Mouse (Mus musculus) frontal cortex, adult 2 months (tissue): ENCODE data around the gene Ybx2. TPM values are rescaled to one million over a fixed set of nuclear protein-coding genes. Genes with fewer than 3 reads are reported as not detected.

Source experiments
- DNase-seq, 2 experiments: peaks; one replicate each; pipeline ENCODE4 v3.0.0; 2022; ENCODE audit warnings: low spot score in 1 of 2; ENCODE audit errors: extremely low spot score in 1 of 2
- polyA plus RNA-seq: library from polyadenylated mRNA; depleted of rRNA; stranded (reverse); fragments of >200 nt; gene quantifications from 2 replicates; pipeline ENCODE4 v1.2.3, GENCODE M21; 2012; rRNA removed

The Ybx2 gene
- polyA plus RNA-seq, 1 experiment = 20.6 TPM

DNA sequence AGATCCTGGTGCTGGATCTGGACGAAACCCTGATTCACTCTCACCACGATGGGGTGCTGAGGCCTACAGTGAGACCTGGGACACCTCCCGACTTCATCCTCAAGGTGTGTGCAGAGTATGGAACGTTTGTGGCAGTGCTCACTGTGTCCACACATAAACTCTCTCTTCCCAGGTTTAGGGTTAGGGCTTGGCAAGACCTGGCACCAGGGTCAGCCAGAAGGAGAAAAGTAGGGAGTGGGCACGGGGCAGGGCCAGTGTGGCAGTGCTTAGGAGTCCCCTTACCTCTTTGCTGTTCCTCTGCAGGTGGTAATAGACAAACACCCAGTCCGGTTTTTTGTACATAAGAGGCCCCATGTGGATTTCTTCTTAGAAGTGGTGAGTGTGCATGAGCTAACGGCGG is 48.8 kb downstream of the Ybx2 start:
- no peak for DNase-seq

GRCm38 (mm10) chr11:69989949-69990348 is 54.4 kb downstream of the Ybx2 start:
- DNase-seq = no peak

Other genes starting within 250 kb of the Ybx2 start
- gene Tnfsf12, start 239.9 kb upstream of the Ybx2 start, polyA plus RNA-seq = 17.1 and 20.6 TPM in 2 replicates
- gene Tnfsfm13, start 239.7 kb upstream of the Ybx2 start, polyA plus RNA-seq = 2.9 and 4.9 TPM in 2 replicates
- 30.9 and 32.6 TPM in 2 replicates for gene Polr2a, start 177.2 kb upstream of the Ybx2 start, polyA plus RNA-seq
- not detected in 2 replicates for gene Slc35g3, start 173.8 kb upstream of the Ybx2 start, polyA plus RNA-seq
- gene Zbtb4, start 169.9 kb upstream of the Ybx2 start, polyA plus RNA-seq = 45.7 and 51.4 TPM in 2 replicates
- 1.4 and 1.9 TPM in 2 replicates for gene Chrnb1, start 139.9 kb upstream of the Ybx2 start, polyA plus RNA-seq
- 18.4 and 22.0 TPM in 2 replicates for gene Fgf11, start 133.9 kb upstream of the Ybx2 start, polyA plus RNA-seq
- gene Tmem102, start 130.2 kb upstream of the Ybx2 start, polyA plus RNA-seq = 0.48 and 0.62 TPM in 2 replicates
- not detected in 2 replicates for gene Gm39566, start 120.5 kb upstream of the Ybx2 start, polyA plus RNA-seq
- not detected in 2 replicates for gene Spem2, start 117.3 kb upstream of the Ybx2 start, polyA plus RNA-seq
- gene Spem1, start 113.6 kb upstream of the Ybx2 start, polyA plus RNA-seq = 0.42 and 0.58 TPM in 2 replicates
- gene Nlgn2, start 98.0 kb upstream of the Ybx2 start, polyA plus RNA-seq = 116 and 125 TPM in 2 replicates
- 183 and 212 TPM in 2 replicates for gene Tmem256, start 97.3 kb upstream of the Ybx2 start, polyA plus RNA-seq
- 33.6 and 37.6 TPM in 2 replicates for gene Plscr3, start 89.4 kb upstream of the Ybx2 start, polyA plus RNA-seq
- gene Tnk1, start 77.1 kb upstream of the Ybx2 start, polyA plus RNA-seq = 0.14 and 0.17 TPM in 2 replicates
- gene Tmem95, start 57.8 kb upstream of the Ybx2 start, polyA plus RNA-seq = not detected in 2 replicates
- 1.6 and 1.8 TPM in 2 replicates for gene Kctd11, start 54.4 kb upstream of the Ybx2 start, polyA plus RNA-seq
- gene Acap1, start 40.3 kb upstream of the Ybx2 start, polyA plus RNA-seq = 0.24 and 0.27 TPM in 2 replicates
- 0.67 and 1.00 TPM in 2 replicates for gene 2810408A11Rik, start 34.8 kb upstream of the Ybx2 start, polyA plus RNA-seq
- gene Neurl4, start 34.7 kb upstream of the Ybx2 start, polyA plus RNA-seq = 98.0 and 101 TPM in 2 replicates
- gene Gps2, start 21.9 kb upstream of the Ybx2 start, polyA plus RNA-seq = 64.6 and 69.0 TPM in 2 replicates
- 630 and 714 TPM in 2 replicates for gene Eif5a, start 13.8 kb upstream of the Ybx2 start, polyA plus RNA-seq
- 1.4 and 2.1 TPM in 2 replicates for gene Slc2a4, start 12.4 kb downstream of the Ybx2 start, polyA plus RNA-seq
- 0.10 and 0.34 TPM in 2 replicates for gene Cldn7, start 29.0 kb downstream of the Ybx2 start, polyA plus RNA-seq
- gene Ctdnep1, start 45.4 kb downstream of the Ybx2 start, polyA plus RNA-seq = 117 and 133 TPM in 2 replicates
- 118 and 119 TPM in 2 replicates for gene Elp5, start 46.7 kb downstream of the Ybx2 start, polyA plus RNA-seq
- gene Gabarap, start 55.3 kb downstream of the Ybx2 start, polyA plus RNA-seq = 291 and 371 TPM in 2 replicates
- 38.9 and 42.2 TPM in 2 replicates for gene Phf23, start 60.0 kb downstream of the Ybx2 start, polyA plus RNA-seq
- gene Dvl2, start 64.8 kb downstream of the Ybx2 start, polyA plus RNA-seq = 34.9 and 35.3 TPM in 2 replicates
- 69.8 and 74.0 TPM in 2 replicates for gene Acadvl, start 79.6 kb downstream of the Ybx2 start, polyA plus RNA-seq
- 697 and 762 TPM in 2 replicates for gene Dlg4, start 81.1 kb downstream of the Ybx2 start, polyA plus RNA-seq
- 2.4 and 3.6 TPM in 2 replicates for gene Asgr1, start 118.3 kb downstream of the Ybx2 start, polyA plus RNA-seq
- 0.18 and 0.46 TPM in 2 replicates for gene Asgr2, start 156.8 kb downstream of the Ybx2 start, polyA plus RNA-seq
- 0.42 and 0.92 TPM in 2 replicates for gene Mgl2, start 194.5 kb downstream of the Ybx2 start, polyA plus RNA-seq
- 0.90 and 2.4 TPM in 2 replicates for gene Clec10a, start 220.4 kb downstream of the Ybx2 start, polyA plus RNA-seq